Mouse (Mus musculus): ENCODE measurements around the gene Commd3. TPM values are rescaled to one million over a fixed set of nuclear protein-coding genes. Genes with fewer than 3 reads are reported as not detected.

Gene Commd3
- polyA plus RNA-seq, 1 experiment from 2014 or later = 198 TPM

GRCm38 (mm10) chr2:18673766-18674165 is 1.6 kb downstream of the Commd3 start:
- no peaks in the 10 kb centered on the region for H3K9me3 ChIP-seq (ENCODE audit: control insufficient read depth, low read length)

GRCm38 (mm10) chr2:18674193-18674902 is 2.2 kb downstream of the Commd3 start:
- Histone ChIP-seq H3K27me3 (ENCODE audit: control insufficient read depth, insufficient read depth, low read length) (peaks cover 23% of the 10 kb centered on the region), H3K9me3 (ENCODE audit: control insufficient read depth, low read length) (no peaks in the 10 kb centered on the region), H3K36me3 (replicated peaks; ENCODE audit: control insufficient read depth, insufficient read depth) (no peaks in the 10 kb centered on the region), H3K27ac (no peak overlapping the region), H3K9ac (no peak overlapping the region), H3K4me3 (replicated peaks; ENCODE audit: low read length) (peak overlapping the region; percentile 3; the same call in 1 of the 2 replicates), H3K4me1 (replicated peaks; ENCODE audit: control insufficient read depth, insufficient read depth, low read length) (peaks cover 25% of the 10 kb centered on the region), H3K4me2 (replicated peaks) (peak overlapping the region; percentile 92; the same call in 1 of the 2 replicates)
- 52% methylated on average over 4 of the region's 4 CpGs for WGBS
- DNase-seq (ENCODE audit: low spot score) (no peak), ATAC-seq (ENCODE audit: low FRiP score) (no peak)

More at GRCm38 (mm10) chr2:18673766-18674165, 1.6 kb downstream of the Commd3 start:
- peaks cover 18% of the 10 kb centered on the region for H3K27me3 ChIP-seq (ENCODE audit: control insufficient read depth, insufficient read depth, low read length)
- H3K4me2 ChIP-seq (replicated peaks) = peak overlapping the region; percentile 92
- H3K4me1 ChIP-seq (replicated peaks; ENCODE audit: control insufficient read depth, insufficient read depth, low read length) = peaks cover 21% of the 10 kb centered on the region
- no peak overlapping the region for H3K27ac ChIP-seq
- 48% methylated on average over 4 of the region's 4 CpGs for WGBS
- no peaks in the 10 kb centered on the region for H3K36me3 ChIP-seq (replicated peaks; ENCODE audit: control insufficient read depth, insufficient read depth)
- DNase-seq (ENCODE audit: low spot score) (no peak), ATAC-seq (ENCODE audit: low FRiP score) (no peak)
- H3K9ac ChIP-seq = 0 out of 2 replicates have a peak overlapping the region, but pooled peaks have one; percentile 99
- peak overlapping the region; percentile 94; the same call in 1 of the 2 replicates for H3K4me3 ChIP-seq (replicated peaks; ENCODE audit: low read length)

DNA sequence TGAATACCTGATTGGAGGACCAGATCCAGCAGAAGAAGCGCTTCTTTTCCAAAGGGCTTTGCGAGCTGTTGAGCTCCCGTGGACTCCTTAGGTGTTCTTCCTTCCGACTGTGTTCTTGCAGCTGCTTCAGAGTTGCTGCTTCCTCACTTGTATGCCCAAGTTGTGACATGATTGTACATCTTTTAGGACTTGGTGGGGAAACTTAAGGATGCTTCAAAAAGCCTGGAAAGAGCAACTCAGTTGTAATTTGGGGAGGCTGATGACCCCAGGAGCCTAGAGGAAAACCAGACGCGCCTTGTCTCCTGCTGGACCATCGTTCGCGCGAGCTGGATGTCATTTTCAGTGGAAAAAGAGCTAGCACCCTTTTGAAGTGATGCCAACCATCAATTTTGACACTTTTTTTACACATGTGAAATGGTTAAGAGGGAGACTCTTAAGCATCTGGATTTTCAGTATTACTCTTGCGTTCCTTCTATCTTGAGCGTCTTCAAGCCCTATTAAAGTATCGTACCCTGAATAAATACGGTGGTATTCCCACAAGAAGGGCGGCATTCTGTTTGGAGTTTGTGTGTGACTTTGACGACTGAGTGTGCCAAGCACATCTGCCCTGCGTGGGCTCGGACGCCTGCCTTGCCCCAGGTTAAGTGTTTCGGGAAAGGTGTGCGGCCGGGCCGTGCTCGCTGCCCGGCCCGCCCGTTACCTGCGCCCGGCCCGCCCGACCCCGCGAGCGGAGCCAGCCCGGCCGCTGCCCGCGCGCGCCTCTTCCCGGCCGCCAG is 3.7 kb downstream of the Commd3 start:
- 6% methylated on average over 40 of the region's 42 CpGs for WGBS

DNA sequence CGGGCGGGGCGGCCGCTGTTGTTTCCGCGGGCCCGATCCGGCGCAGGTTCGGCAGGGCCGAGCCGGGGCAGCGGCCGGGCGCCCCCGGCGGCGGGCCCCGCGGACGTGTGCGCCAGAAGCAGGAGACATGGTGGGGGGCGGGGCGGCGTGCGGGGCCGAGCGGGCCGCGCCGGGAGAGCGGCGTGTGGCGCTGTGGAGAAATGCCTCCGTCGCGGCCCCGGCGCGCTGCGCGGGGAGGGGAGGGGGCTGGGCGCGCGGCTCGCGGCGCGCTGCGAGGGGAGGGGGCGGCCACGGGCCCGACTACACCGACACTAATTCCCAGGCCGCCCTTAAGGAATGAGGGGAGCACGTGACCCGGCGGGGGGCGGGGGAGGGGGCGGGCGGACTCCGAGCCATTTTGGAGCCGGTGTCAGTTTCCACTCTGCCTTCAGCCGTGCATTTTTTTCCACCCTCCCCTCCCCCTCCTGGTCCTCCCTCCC is 4.3 kb downstream of the Commd3 start:
- H3K27ac ChIP-seq = peak overlapping the region; percentile 99
- peak overlapping the region; percentile 88 for H3K4me3 ChIP-seq (replicated peaks; ENCODE audit: low read length)
- peaks cover 34% of the 10 kb centered on the region for H3K4me1 ChIP-seq (replicated peaks; ENCODE audit: control insufficient read depth, insufficient read depth, low read length)
- peak overlapping the region; percentile 97 for H3K9ac ChIP-seq
- H3K27me3 ChIP-seq (ENCODE audit: control insufficient read depth, insufficient read depth, low read length) = peaks cover 44% of the 10 kb centered on the region
- WGBS = under 1% methylated on average over 28 of the region's 64 CpGs
- DNase-seq (ENCODE audit: low spot score) (peak; percentile 87), ATAC-seq (ENCODE audit: low FRiP score) (peak; percentile 87)
- H3K4me2 ChIP-seq (replicated peaks) = peak overlapping the region; percentile 90
- H3K36me3 ChIP-seq (replicated peaks; ENCODE audit: control insufficient read depth, insufficient read depth) = no peaks in the 10 kb centered on the region
- H3K9me3 ChIP-seq (ENCODE audit: control insufficient read depth, low read length) = no peaks in the 10 kb centered on the region

More for the DNA sequence above, 3.7 kb downstream of the Commd3 start:
- H3K4me3 ChIP-seq (replicated peaks; ENCODE audit: low read length) = peak overlapping the region; percentile 88
- no peaks in the 10 kb centered on the region for H3K36me3 ChIP-seq (replicated peaks; ENCODE audit: control insufficient read depth, insufficient read depth)
- H3K9me3 ChIP-seq (ENCODE audit: control insufficient read depth, low read length) = no peaks in the 10 kb centered on the region
- H3K27ac ChIP-seq = peak overlapping the region; percentile 99
- ATAC-seq (ENCODE audit: low FRiP score) = no peak
- peaks cover 37% of the 10 kb centered on the region for H3K27me3 ChIP-seq (ENCODE audit: control insufficient read depth, insufficient read depth, low read length)
- DNase-seq (ENCODE audit: low spot score) = peak; percentile 39
- H3K9ac ChIP-seq = peak overlapping the region; percentile 97
- peaks cover 30% of the 10 kb centered on the region for H3K4me1 ChIP-seq (replicated peaks; ENCODE audit: control insufficient read depth, insufficient read depth, low read length)
- peak overlapping the region; percentile 90 for H3K4me2 ChIP-seq (replicated peaks)

DNA sequence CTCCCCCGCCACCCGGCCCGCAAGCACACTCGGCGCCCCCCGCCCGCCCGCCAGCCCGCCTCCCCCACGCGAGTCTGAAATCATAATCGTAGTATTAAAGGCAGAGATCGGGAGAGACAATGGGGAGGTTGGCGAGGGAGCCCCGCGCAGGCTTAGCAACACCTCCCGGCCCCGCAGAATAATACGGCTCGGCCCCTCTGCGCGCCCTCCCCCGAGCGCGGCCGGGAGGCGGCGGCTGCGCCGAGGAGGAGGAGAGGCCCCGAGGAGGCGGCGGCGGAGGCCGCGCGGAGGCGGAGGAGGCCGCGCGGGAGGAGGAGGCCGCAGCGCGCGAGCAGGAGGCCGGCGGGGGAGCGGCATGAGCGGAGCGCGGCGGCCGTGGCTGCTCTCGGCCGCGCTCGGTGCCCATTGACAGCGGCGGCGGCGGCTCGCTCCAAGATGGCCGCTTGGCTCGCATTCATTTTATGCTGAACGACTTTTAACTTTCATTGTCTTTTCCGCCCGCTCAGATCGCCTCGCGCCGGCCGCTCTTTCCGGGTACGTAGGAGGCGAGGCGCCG is 4.8 kb downstream of the Commd3 start, which contains the start of gene Bmi1:
Gene Bmi1, plus strand, starts transcription at position 83 of the 556 bp plus-strand sequence.
- no peaks in the 10 kb centered on the region for H3K9me3 ChIP-seq (ENCODE audit: control insufficient read depth, low read length)
- peak within 1 kb of the TSS; percentile 90 for H3K4me2 ChIP-seq (replicated peaks)
- ATAC-seq (ENCODE audit: low FRiP score) (peak; percentile 71), DNase-seq (ENCODE audit: low spot score) (peak; percentile 66)
- H3K9ac ChIP-seq = peak within 1 kb of the TSS; percentile 97
- peak within 1 kb of the TSS; percentile 99 for H3K27ac ChIP-seq
- peaks cover 34% of the 10 kb centered on the region for H3K4me1 ChIP-seq (replicated peaks; ENCODE audit: control insufficient read depth, insufficient read depth, low read length)
- peaks cover 48% of the 10 kb centered on the region for H3K27me3 ChIP-seq (ENCODE audit: control insufficient read depth, insufficient read depth, low read length)
- peak within 1 kb of the TSS; percentile 88 for H3K4me3 ChIP-seq (replicated peaks; ENCODE audit: low read length)
- under 1% methylated on average over 58 of the region's 77 CpGs for WGBS
- H3K36me3 ChIP-seq (replicated peaks; ENCODE audit: control insufficient read depth, insufficient read depth) = 0 out of 2 replicates have a peak, but pooled peaks cover under 1% of the 10 kb centered on the region

- Histone ChIP-seq H3K27ac (peak overlapping the region; percentile 99; the same call in 1 of the 2 replicates), H3K4me2 (replicated peaks) (peak overlapping the region; percentile 90), H3K27me3 (ENCODE audit: control insufficient read depth, insufficient read depth, low read length) (peaks cover 57% of the 10 kb centered on the region), H3K9me3 (ENCODE audit: control insufficient read depth, low read length) (no peaks in the 10 kb centered on the region), H3K36me3 (replicated peaks; ENCODE audit: control insufficient read depth, insufficient read depth) (peaks cover 8% of the 10 kb centered on the region), H3K4me3 (replicated peaks; ENCODE audit: low read length) (peak overlapping the region; percentile 88), H3K4me1 (replicated peaks; ENCODE audit: control insufficient read depth, insufficient read depth, low read length) (peaks cover 34% of the 10 kb centered on the region), H3K9ac (peak overlapping the region; percentile 97)
- DNase-seq (ENCODE audit: low spot score) = peak; percentile 54
- under 1% methylated on average over 37 of the region's 55 CpGs for WGBS
- ATAC-seq (ENCODE audit: low FRiP score) = peak; percentile 13
These were observed 5.7 kb downstream of the Commd3 start for GRCm38 (mm10) chr2:18677631-18678471.

DNA sequence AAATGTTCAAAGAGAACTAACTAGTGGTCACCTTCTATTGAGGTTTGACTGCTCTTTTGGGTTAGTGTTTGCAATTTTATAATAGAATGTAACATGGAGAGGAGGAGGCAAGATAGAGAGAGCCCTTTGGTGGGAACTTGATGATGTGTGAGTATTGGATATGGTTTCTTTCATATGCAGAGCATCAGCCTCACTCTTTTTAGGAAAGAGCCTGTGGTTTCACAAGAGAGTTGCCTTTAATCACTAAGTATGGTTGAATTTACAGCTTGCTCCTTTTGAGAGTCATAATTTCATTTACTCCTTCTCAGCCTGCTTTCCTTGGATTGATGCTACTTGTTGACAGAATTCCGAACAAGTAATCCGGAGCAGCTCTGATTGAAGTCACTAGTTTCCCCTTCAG is 7.5 kb downstream of the Commd3 start:
- Histone ChIP-seq H3K27ac (no peak overlapping the region), H3K4me3 (replicated peaks; ENCODE audit: low read length) (no peak overlapping the region), H3K27me3 (ENCODE audit: control insufficient read depth, insufficient read depth, low read length) (peaks cover 64% of the 10 kb centered on the region), H3K4me1 (replicated peaks; ENCODE audit: control insufficient read depth, insufficient read depth, low read length) (peaks cover 25% of the 10 kb centered on the region), H3K4me2 (replicated peaks) (no peak overlapping the region), H3K9ac (no peak overlapping the region), H3K36me3 (replicated peaks; ENCODE audit: control insufficient read depth, insufficient read depth) (peaks cover 25% of the 10 kb centered on the region), H3K9me3 (ENCODE audit: control insufficient read depth, low read length) (no peaks in the 10 kb centered on the region)
- 39% methylated on average over 2 of the region's 2 CpGs for WGBS
- no peak for ATAC-seq (ENCODE audit: low FRiP score)
- no peak for DNase-seq (ENCODE audit: low spot score)

DNA sequence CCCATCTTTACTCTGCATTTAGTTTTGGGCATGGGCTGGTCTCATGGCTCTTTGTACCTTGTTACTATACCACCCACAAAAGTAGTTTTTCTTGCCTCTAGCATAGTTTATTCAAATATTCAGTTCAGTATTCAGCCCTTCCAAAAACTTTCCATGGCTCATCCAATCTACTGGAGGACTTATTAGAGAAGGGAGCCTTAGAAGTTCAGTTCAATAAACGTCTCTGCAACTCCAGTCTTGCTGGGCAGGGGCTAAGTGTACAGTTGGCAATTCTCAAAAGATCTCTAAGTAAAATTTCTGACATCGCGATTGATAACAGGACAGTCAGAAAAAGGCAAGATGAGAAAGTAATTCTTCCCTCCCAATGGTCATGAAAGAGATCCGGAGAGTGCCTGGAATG is 8.3 kb downstream of the Commd3 start:
- Histone ChIP-seq H3K9ac (no peak overlapping the region), H3K27me3 (ENCODE audit: control insufficient read depth, insufficient read depth, low read length) (peaks cover 63% of the 10 kb centered on the region), H3K27ac (no peak overlapping the region), H3K9me3 (ENCODE audit: control insufficient read depth, low read length) (no peaks in the 10 kb centered on the region), H3K4me3 (replicated peaks; ENCODE audit: low read length) (peak overlapping the region; percentile 21), H3K4me1 (replicated peaks; ENCODE audit: control insufficient read depth, insufficient read depth, low read length) (peaks cover 25% of the 10 kb centered on the region), H3K36me3 (replicated peaks; ENCODE audit: control insufficient read depth, insufficient read depth) (peaks cover 25% of the 10 kb centered on the region), H3K4me2 (replicated peaks) (peak overlapping the region; percentile 50)
- ATAC-seq (ENCODE audit: low FRiP score) (no peak), DNase-seq (ENCODE audit: low spot score) (no peak)
- WGBS = 1% methylated on average over 4 of the region's 4 CpGs

All from hindbrain, embryonic 14.5 days (tissue).